Mouse (Mus musculus) midbrain, embryonic 11.5 days (tissue): ENCODE results near the gene Ago4. TPM values are rescaled to one million over a fixed set of nuclear protein-coding genes. Genes with fewer than 3 reads are reported as not detected.

Experiments used
- ATAC-seq: fragments of 200-750 bp; cut with Nextera tagmentation; 2 replicates; pipeline ENCODE4 v1.8.0; 2017; ENCODE audit warnings: moderate TSS enrichment, moderate library complexity; ENCODE audit not compliant: low FRiP score
- DNase-seq: peaks from one replicate; pipeline ENCODE4 v3.0.0; 2015; ENCODE audit warnings: low spot score; ENCODE audit errors: missing footprints
- H3K27ac ChIP-seq: fragments of 300-500 bp; sonication (generic); 2 replicates; pipeline ENCODE4 v1.5.1; 2014; ENCODE audit warnings: low read depth, low read length
- H3K27me3 ChIP-seq: fragments of 300-500 bp; sonication (generic); 2 replicates; pipeline ENCODE4 v1.6.1; 2014; ENCODE audit warnings: mild to moderate bottlenecking, low read length, moderate library complexity, mixed read lengths; ENCODE audit not compliant: control insufficient read depth, insufficient read depth
- H3K36me3 ChIP-seq: fragments of 300-500 bp; sonication (generic); 2 replicates; pipeline ENCODE4 v1.6.1; 2014; ENCODE audit warnings: mild to moderate bottlenecking, low read length, moderate library complexity, mixed read lengths; ENCODE audit not compliant: control insufficient read depth, insufficient read depth
- H3K4me1 ChIP-seq: fragments of 300-500 bp; sonication (generic); 2 replicates; pipeline ENCODE4 v1.6.1; 2014; ENCODE audit warnings: low read length; ENCODE audit not compliant: control insufficient read depth, insufficient read depth
- H3K4me2 ChIP-seq: fragments of 300-500 bp; sonication (generic); 2 replicates; pipeline ENCODE4 v1.6.1; 2014; ENCODE audit warnings: mild to moderate bottlenecking, moderate library complexity
- H3K4me3 ChIP-seq: fragments of 300-500 bp; sonication (generic); 2 replicates; pipeline ENCODE4 v1.5.1; 2014; ENCODE audit warnings: low read depth, low read length
- H3K9ac ChIP-seq: fragments of 300-500 bp; sonication (generic); 2 replicates; pipeline ENCODE4 v1.6.1; 2014; ENCODE audit warnings: low read length
- H3K9me3 ChIP-seq: fragments of 300-500 bp; sonication (generic); 2 replicates; pipeline ENCODE4 v1.6.1; 2016; ENCODE audit warnings: low read length; ENCODE audit not compliant: control insufficient read depth
- whole genome bisulfite sequencing: fragments of 180-500 bp; shearing (Covaris S2); extraction: QIAGEN DNeasy Blood & Tissue Kit; methylation state at CpG from one replicate; pipeline ENCODE4 v1.1.7; 2014; 5-methylcytosine and 5-hydroxymethylcytosine counted together
- polyA plus RNA-seq: library from polyadenylated mRNA; unstranded; fragments of >200 nt; fragmentation: Nextera tagmentation; extraction: Ambion mirVana; gene quantifications from 2 replicates; pipeline ENCODE4 v1.2.1, GENCODE M21; 2014

The Ago4 gene
- polyA plus RNA-seq, 1 experiment from 2014 or later, result 3.0 TPM

- Histone ChIP-seq H3K9me3 (no peaks in the 10 kb centered on the region), H3K36me3 (no peaks in the 10 kb centered on the region), H3K4me1 (no peaks in the 10 kb centered on the region), H3K9ac (no peak overlapping the region), H3K4me3 (no peak overlapping the region), H3K4me2 (no peak overlapping the region), H3K27ac (no peak overlapping the region), H3K27me3 (no peaks in the 10 kb centered on the region; the same call in 1 of the 2 replicates)
- DNase-seq (no peak), ATAC-seq (no peak)
- WGBS, result 90% methylated on average over 5 of the region's 5 CpGs
These were observed 43.5 kb downstream of the Ago4 start for GRCm38 (mm10) chr4:126489811-126490210.

GRCm38 (mm10) chr4:126486217-126486616 is 47.1 kb downstream of the Ago4 start:
- ATAC-seq (no peak), DNase-seq (no peak)
- Histone ChIP-seq H3K4me2 (no peak overlapping the region), H3K4me3 (no peak overlapping the region), H3K9me3 (no peaks in the 10 kb centered on the region), H3K27ac (no peak overlapping the region), H3K4me1 (no peaks in the 10 kb centered on the region), H3K36me3 (no peaks in the 10 kb centered on the region), H3K27me3 (no peaks in the 10 kb centered on the region; the same call in 1 of the 2 replicates), H3K9ac (no peak overlapping the region)
- 64% methylated on average over 1 of the region's 1 CpGs for WGBS

- DNase-seq, result no peak
- Histone ChIP-seq H3K9me3 (no peaks in the 10 kb centered on the region), H3K36me3 (no peaks in the 10 kb centered on the region), H3K27me3 (no peaks in the 10 kb centered on the region; the same call in 1 of the 2 replicates), H3K4me2 (no peak overlapping the region), H3K27ac (no peak overlapping the region), H3K9ac (no peak overlapping the region), H3K4me1 (no peaks in the 10 kb centered on the region), H3K4me3 (no peak overlapping the region)
- no peak for ATAC-seq
- WGBS, result 74% methylated on average over 2 of the region's 2 CpGs
These were observed 48.2 kb downstream of the Ago4 start for GRCm38 (mm10) chr4:126485065-126485464.

- no peak overlapping the region for H3K4me2 ChIP-seq
- H3K9ac ChIP-seq, result no peak overlapping the region
- WGBS, result 83% methylated on average over 3 of the region's 3 CpGs
- H3K27ac ChIP-seq, result no peak overlapping the region
- H3K36me3 ChIP-seq, result no peaks in the 10 kb centered on the region
- H3K4me3 ChIP-seq, result no peak overlapping the region
- no peaks in the 10 kb centered on the region for H3K9me3 ChIP-seq
- DNase-seq (no peak), ATAC-seq (no peak)
- no peaks in the 10 kb centered on the region for H3K4me1 ChIP-seq
- no peaks in the 10 kb centered on the region; the same call in 1 of the 2 replicates for H3K27me3 ChIP-seq
These were observed 49.4 kb downstream of the Ago4 start for GRCm38 (mm10) chr4:126483874-126484273.

GRCm38 (mm10) chr4:126482951-126483350 is 50.3 kb downstream of the Ago4 start:
- no peak overlapping the region for H3K4me2 ChIP-seq
- H3K27ac ChIP-seq, result no peak overlapping the region
- no peaks in the 10 kb centered on the region; the same call in 1 of the 2 replicates for H3K27me3 ChIP-seq
- no peak for ATAC-seq
- no peak for DNase-seq
- H3K4me1 ChIP-seq, result no peaks in the 10 kb centered on the region
- WGBS, result 82% methylated on average over 12 of the region's 12 CpGs
- H3K9ac ChIP-seq, result no peak overlapping the region
- H3K4me3 ChIP-seq, result no peak overlapping the region
- H3K36me3 ChIP-seq, result no peaks in the 10 kb centered on the region
- H3K9me3 ChIP-seq, result no peaks in the 10 kb centered on the region

- H3K27me3 ChIP-seq, result no peaks in the 10 kb centered on the region; the same call in 1 of the 2 replicates
- H3K4me1 ChIP-seq, result no peaks in the 10 kb centered on the region
- H3K9me3 ChIP-seq, result no peaks in the 10 kb centered on the region
- H3K4me2 ChIP-seq, result no peak overlapping the region
- no peak overlapping the region for H3K9ac ChIP-seq
- no peak for DNase-seq
- H3K4me3 ChIP-seq, result no peak overlapping the region
- no peaks in the 10 kb centered on the region for H3K36me3 ChIP-seq
- no peak overlapping the region for H3K27ac ChIP-seq
- WGBS, result 93% methylated on average over 5 of the region's 5 CpGs
- ATAC-seq, result no peak
These were observed 51.8 kb downstream of the Ago4 start for GRCm38 (mm10) chr4:126481461-126481860.

GRCm38 (mm10) chr4:126480288-126480687 is 53.0 kb downstream of the Ago4 start:
- DNase-seq, result no peak
- ATAC-seq, result no peak
- H3K27me3 ChIP-seq, result no peaks in the 10 kb centered on the region; the same call in 1 of the 2 replicates
- H3K36me3 ChIP-seq, result no peaks in the 10 kb centered on the region
- H3K4me1 ChIP-seq, result no peaks in the 10 kb centered on the region
- 75% methylated on average over 3 of the region's 3 CpGs for WGBS
- no peak overlapping the region for H3K4me2 ChIP-seq
- H3K9me3 ChIP-seq, result no peaks in the 10 kb centered on the region
- no peak overlapping the region for H3K9ac ChIP-seq
- no peak overlapping the region for H3K27ac ChIP-seq
- no peak overlapping the region for H3K4me3 ChIP-seq

- 52% methylated on average over 5 of the region's 5 CpGs for WGBS
- no peaks in the 10 kb centered on the region for H3K36me3 ChIP-seq
- no peak overlapping the region for H3K27ac ChIP-seq
- ATAC-seq, result no peak
- DNase-seq, result no peak
- H3K27me3 ChIP-seq, result no peaks in the 10 kb centered on the region
- no peaks in the 10 kb centered on the region; the same call in 1 of the 2 replicates for H3K4me1 ChIP-seq
- no peaks in the 10 kb centered on the region for H3K9me3 ChIP-seq
- no peak overlapping the region for H3K4me3 ChIP-seq
- no peak overlapping the region for H3K4me2 ChIP-seq
- H3K9ac ChIP-seq, result no peak overlapping the region
These were observed 60.2 kb downstream of the Ago4 start for GRCm38 (mm10) chr4:126473031-126473430.

- peak overlapping the region; percentile 97; the same call in 1 of the 2 replicates for H3K9ac ChIP-seq
- H3K9me3 ChIP-seq, result no peaks in the 10 kb centered on the region
- H3K4me2 ChIP-seq, result no peak overlapping the region
- DNase-seq (no peak), ATAC-seq (no peak)
- H3K36me3 ChIP-seq, result no peaks in the 10 kb centered on the region
- H3K4me3 ChIP-seq, result no peak overlapping the region
- H3K27ac ChIP-seq, result no peak overlapping the region
- H3K4me1 ChIP-seq, result peaks cover 23% of the 10 kb centered on the region
- WGBS, result 80% methylated on average over 1 of the region's 1 CpGs
- no peaks in the 10 kb centered on the region for H3K27me3 ChIP-seq
These were observed 63.9 kb downstream of the Ago4 start for GRCm38 (mm10) chr4:126469334-126469733.
